Mouse (Mus musculus) embryonic facial prominence, embryonic 14.5 days (tissue): Measurements from ENCODE around the gene Chd6. TPM values are rescaled to one million over a fixed set of nuclear protein-coding genes. Genes with fewer than 3 reads are reported as not detected.

Experiments
- ATAC-seq: fragments of 200-750 bp; cut with Nextera tagmentation; 2 replicates; pipeline ENCODE4 v1.8.0; 2017; ENCODE audit warnings: low read depth, moderate number of reproducible peaks, moderate TSS enrichment
- DNase-seq: peaks from one replicate; pipeline ENCODE4 v3.0.0-alpha.2; 2015; ENCODE audit warnings: low spot score
- H3K27ac ChIP-seq: fragments of 300-500 bp; sonication (generic); replicated peaks from 2 replicates; pipeline ENCODE4 v1.5.1; 2014; ENCODE audit warnings: low read depth, mild to moderate bottlenecking, low read length, moderate library complexity
- H3K27me3 ChIP-seq: fragments of 300-500 bp; sonication (generic); replicated peaks from 2 replicates; pipeline ENCODE4 v1.6.1; 2014; ENCODE audit warnings: low read length; ENCODE audit not compliant: control insufficient read depth, insufficient read depth
- H3K36me3 ChIP-seq: fragments of 300-500 bp; sonication (generic); 2 replicates; pipeline ENCODE4 v1.6.1; 2014; ENCODE audit warnings: low read length, mixed read lengths; ENCODE audit not compliant: control insufficient read depth, insufficient read depth
- H3K4me1 ChIP-seq: fragments of 300-500 bp; sonication (generic); 2 replicates; pipeline ENCODE4 v1.6.1; 2014; ENCODE audit warnings: antibody characterized with exemption, low read length; ENCODE audit not compliant: control insufficient read depth, insufficient read depth
- H3K4me2 ChIP-seq: fragments of 300-500 bp; sonication (generic); 2 replicates; pipeline ENCODE4 v1.6.1; 2014; ENCODE audit warnings: low read depth, mild to moderate bottlenecking, low read length, moderate library complexity, mixed read lengths
- H3K4me3 ChIP-seq: fragments of 300-500 bp; sonication (generic); 2 replicates; pipeline ENCODE4 v1.5.1; 2014; ENCODE audit warnings: low read depth, mild to moderate bottlenecking, low read length
- H3K9ac ChIP-seq: fragments of 300-500 bp; sonication (generic); 2 replicates; pipeline ENCODE4 v1.6.1; 2014; ENCODE audit warnings: low read depth, mild to moderate bottlenecking, low read length, moderate library complexity, mixed read lengths
- H3K9me3 ChIP-seq: fragments of 300-500 bp; sonication (generic); 2 replicates; pipeline ENCODE4 v1.6.1; 2016; ENCODE audit warnings: low read length; ENCODE audit not compliant: control insufficient read depth
- WGBS: fragments of 180-500 bp; shearing (Covaris S2); extraction: QIAGEN DNeasy Blood & Tissue Kit; methylation state at CpG from one replicate; pipeline ENCODE4 v1.1.7; 2014; 5-methylcytosine and 5-hydroxymethylcytosine counted together
- polyA plus RNA-seq: library from polyadenylated mRNA; unstranded; fragments of >200 nt; fragmentation: Nextera tagmentation; extraction: Ambion mirVana; gene quantifications from 2 replicates; pipeline ENCODE4 v1.2.1, GENCODE M21; 2014

Chd6 gene
- 24.2 and 27.8 TPM in 2 replicates for polyA plus RNA-seq

- ATAC-seq = peak; percentile 99
- peak; percentile 100 for DNase-seq
- WGBS = under 1% methylated on average over 14 of the region's 27 CpGs
These were observed at the start of gene Chd6 for GRCm38 (mm10) chr2:161108933-161109371. Gene Chd6 (minus strand): TSS chr2:161109075.

DNA sequence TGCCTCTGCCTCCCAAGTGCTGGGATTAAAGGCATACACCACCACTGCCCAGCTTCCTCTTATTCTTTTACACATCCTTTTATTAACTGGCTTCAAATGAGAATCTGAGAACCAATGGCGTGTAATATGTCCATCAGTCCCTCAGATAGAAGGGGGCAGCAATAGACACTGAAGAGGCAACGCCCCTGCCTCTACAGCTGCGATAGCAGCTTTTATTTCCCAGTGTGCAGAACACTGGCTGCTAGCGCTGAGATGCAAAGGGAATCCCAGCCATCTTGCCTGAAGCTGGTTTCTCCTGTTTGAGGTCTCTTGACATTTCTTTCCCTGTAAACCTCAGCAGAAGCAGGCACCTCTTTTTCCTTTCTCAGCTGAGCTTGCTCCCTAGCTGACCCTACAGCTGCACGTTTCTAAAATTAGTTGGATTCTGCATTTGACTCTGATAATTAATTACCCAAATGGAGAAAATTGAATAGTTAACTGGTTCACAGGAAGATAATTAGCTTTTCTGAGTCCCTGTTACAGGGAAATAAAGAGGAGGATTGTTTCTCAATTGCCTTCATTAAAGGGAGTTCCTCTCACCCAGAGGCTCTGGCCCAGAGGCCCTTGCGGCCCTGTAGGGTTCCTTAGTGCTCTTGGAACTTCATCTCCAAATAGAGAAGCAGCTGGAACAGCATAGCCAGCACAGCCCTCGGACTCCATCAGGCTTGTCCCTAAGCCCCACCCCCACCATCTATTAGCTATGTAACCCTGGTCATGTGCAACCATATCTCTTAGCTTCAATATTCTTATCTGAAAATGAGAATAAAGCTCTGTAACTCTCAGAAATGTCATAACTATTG lies 41.3 kb upstream of the Chd6 start:
- H3K27ac ChIP-seq = no peak overlapping the region
- no peak overlapping the region for H3K9ac ChIP-seq
- 48% methylated on average over 7 of the region's 7 CpGs for WGBS
- DNase-seq (no peak), ATAC-seq (no peak)
- H3K36me3 ChIP-seq = no peaks in the 10 kb centered on the region
- H3K4me3 ChIP-seq = no peak overlapping the region
- no peaks in the 10 kb centered on the region for H3K27me3 ChIP-seq
- no peaks in the 10 kb centered on the region for H3K9me3 ChIP-seq
- H3K4me2 ChIP-seq = no peak overlapping the region
- H3K4me1 ChIP-seq = no peaks in the 10 kb centered on the region

More at GRCm38 (mm10) chr2:161108933-161109371, at the start of gene Chd6:
- Histone ChIP-seq H3K9me3 (no peaks in the 10 kb centered on the region), H3K4me2 (peak within 1 kb of the TSS; percentile 70), H3K27me3 (no peaks in the 10 kb centered on the region), H3K4me3 (peak within 1 kb of the TSS; percentile 78), H3K4me1 (peaks cover 16% of the 10 kb centered on the region), H3K27ac (peak within 1 kb of the TSS; percentile 99), H3K9ac (peak within 1 kb of the TSS; percentile 93), H3K36me3 (no peaks in the 10 kb centered on the region)

GRCm38 (mm10) chr2:161148428-161149020 lies 39.6 kb upstream of the Chd6 start:
- H3K9ac ChIP-seq = no peak overlapping the region
- no peak overlapping the region for H3K27ac ChIP-seq
- 47% methylated on average over 3 of the region's 3 CpGs for WGBS
- no peaks in the 10 kb centered on the region for H3K4me1 ChIP-seq
- no peaks in the 10 kb centered on the region for H3K9me3 ChIP-seq
- H3K4me2 ChIP-seq = no peak overlapping the region
- DNase-seq (no peak), ATAC-seq (no peak)
- no peaks in the 10 kb centered on the region for H3K27me3 ChIP-seq
- H3K4me3 ChIP-seq = no peak overlapping the region
- H3K36me3 ChIP-seq = no peaks in the 10 kb centered on the region

DNA sequence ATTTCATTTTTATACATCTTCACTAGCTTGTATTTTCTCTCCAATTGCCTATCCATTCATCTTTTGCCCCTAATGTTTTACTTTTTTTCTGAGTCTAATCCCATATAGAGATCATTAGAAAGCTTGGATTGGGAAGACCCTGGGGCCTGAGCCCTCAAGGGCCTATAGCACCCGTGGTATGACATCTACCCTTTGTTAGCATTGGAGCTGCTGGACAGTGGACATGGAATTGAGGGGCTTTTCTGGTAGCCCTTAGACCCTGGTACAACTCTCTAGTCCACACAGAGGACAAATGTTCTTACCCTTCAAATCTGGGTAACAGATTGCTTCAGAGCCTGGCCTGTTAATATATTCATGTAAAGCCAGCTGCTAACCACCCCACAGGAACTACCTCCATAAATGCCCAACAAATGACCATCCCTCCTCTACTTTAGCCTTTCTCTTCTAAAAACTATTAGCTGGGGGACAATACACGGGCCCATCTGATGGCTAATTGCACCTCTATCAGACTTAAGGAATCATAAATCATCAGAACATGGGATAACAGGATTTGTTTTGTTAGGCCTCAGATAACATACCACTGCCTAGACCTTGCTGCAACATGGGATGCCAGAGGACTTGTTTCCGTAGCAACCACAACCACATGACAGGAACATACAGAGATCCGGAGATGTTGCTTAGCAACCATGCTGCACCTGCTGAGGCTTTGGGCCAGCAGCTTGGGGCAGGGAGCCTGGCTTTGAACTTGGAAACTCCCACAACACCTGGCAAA lies 39.0 kb upstream of the Chd6 start:
- Histone ChIP-seq H3K4me3 (no peak overlapping the region), H3K27ac (no peak overlapping the region), H3K27me3 (no peaks in the 10 kb centered on the region), H3K4me2 (no peak overlapping the region), H3K9me3 (no peaks in the 10 kb centered on the region), H3K9ac (no peak overlapping the region), H3K36me3 (no peaks in the 10 kb centered on the region), H3K4me1 (no peaks in the 10 kb centered on the region)
- peak; percentile 41 for DNase-seq
- whole genome bisulfite sequencing = 61% methylated on average over 4 of the region's 4 CpGs
- ATAC-seq = no peak

GRCm38 (mm10) chr2:161144799-161145198 lies 35.9 kb upstream of the Chd6 start:
- Histone ChIP-seq H3K4me1 (no peaks in the 10 kb centered on the region), H3K27ac (no peak overlapping the region), H3K27me3 (no peaks in the 10 kb centered on the region), H3K36me3 (no peaks in the 10 kb centered on the region), H3K4me3 (no peak overlapping the region), H3K9me3 (no peaks in the 10 kb centered on the region), H3K9ac (no peak overlapping the region), H3K4me2 (no peak overlapping the region)
- ATAC-seq (peak; percentile 74), DNase-seq (peak; percentile 56)
- WGBS = 75% methylated on average over 4 of the region's 4 CpGs

DNA sequence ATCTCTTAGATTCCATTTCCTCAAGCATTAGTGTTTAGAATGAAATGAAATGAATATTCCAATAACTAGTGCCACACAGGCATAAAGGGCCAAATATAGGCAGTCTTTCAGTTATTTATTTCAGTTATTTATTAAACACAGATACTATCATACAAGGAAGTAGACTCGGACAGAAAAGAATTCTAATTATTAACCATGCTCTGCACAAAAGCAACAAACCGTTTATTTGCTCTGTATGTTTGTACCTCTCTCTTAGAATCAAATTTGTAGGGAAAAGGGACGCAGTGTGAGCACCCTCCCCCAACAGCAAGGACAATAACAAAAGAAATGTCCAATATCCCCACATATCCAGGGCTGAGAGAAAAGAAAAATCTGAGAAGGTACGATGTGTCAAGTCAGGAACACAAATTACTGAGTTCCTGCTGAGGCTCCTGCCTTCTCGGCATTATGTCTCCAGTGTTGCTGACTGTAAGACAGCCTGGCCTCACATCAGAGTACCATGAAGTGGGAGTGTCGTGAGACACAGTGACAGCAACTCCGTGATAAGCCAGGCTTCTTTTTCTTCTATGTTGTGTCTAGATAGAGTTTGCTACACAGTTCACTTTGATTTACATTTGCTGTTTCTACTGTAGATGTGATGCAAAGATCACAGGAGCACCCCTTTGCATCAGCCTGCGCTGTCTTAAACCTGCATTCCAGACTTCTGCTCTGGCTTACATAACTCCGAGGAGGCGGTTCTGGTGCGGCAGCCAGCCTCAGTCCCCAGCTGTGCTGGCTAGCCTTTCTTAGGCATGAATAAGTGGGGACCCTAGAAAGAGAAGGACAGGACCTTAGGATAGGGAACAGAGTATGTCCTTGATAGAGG lies 30.0 kb upstream of the Chd6 start:
- no peaks in the 10 kb centered on the region for H3K27me3 ChIP-seq
- no peak overlapping the region for H3K4me2 ChIP-seq
- no peaks in the 10 kb centered on the region for H3K9me3 ChIP-seq
- H3K27ac ChIP-seq = no peak overlapping the region
- DNase-seq = no peak
- H3K4me3 ChIP-seq = no peak overlapping the region
- H3K36me3 ChIP-seq = no peaks in the 10 kb centered on the region
- ATAC-seq = no peak
- H3K4me1 ChIP-seq = no peaks in the 10 kb centered on the region
- no peak overlapping the region for H3K9ac ChIP-seq
- WGBS = 62% methylated on average over 11 of the region's 11 CpGs

- no peaks in the 10 kb centered on the region for H3K27me3 ChIP-seq
- WGBS = 48% methylated on average over 3 of the region's 3 CpGs
- H3K9me3 ChIP-seq = no peaks in the 10 kb centered on the region
- no peak overlapping the region for H3K4me3 ChIP-seq
- H3K27ac ChIP-seq = no peak overlapping the region
- H3K4me1 ChIP-seq = no peaks in the 10 kb centered on the region
- no peaks in the 10 kb centered on the region for H3K36me3 ChIP-seq
- H3K4me2 ChIP-seq = no peak overlapping the region
- DNase-seq = peak; percentile 29
- H3K9ac ChIP-seq = no peak overlapping the region
- ATAC-seq = no peak
These were observed 28.1 kb upstream of the Chd6 start for GRCm38 (mm10) chr2:161136999-161137398.
